Mouse (Mus musculus): ENCODE measurements around the gene Taar2. TPM values are rescaled to one million over a fixed set of nuclear protein-coding genes. Genes with fewer than 3 reads are reported as not detected.

Gene Taar2
- polyA plus RNA-seq, 1 experiment: not detected

GRCm38 (mm10) chr10:23920056-23920455 is 18.3 kb upstream of the Taar2 start, which contains the start of gene Taar1:
Gene Taar1, plus strand, starts transcription at chr10:23920356.
- Histone ChIP-seq H3K27me3 (ENCODE audit: control insufficient read depth, insufficient read depth, low read length) (no peaks in the 10 kb centered on the region), H3K27ac (ENCODE audit: control insufficient read depth, insufficient read depth, low read length) (no peak within 1 kb of the TSS), H3K4me3 (ENCODE audit: control insufficient read depth, insufficient read depth, low read length) (no peak within 1 kb of the TSS), H3K36me3 (ENCODE audit: control insufficient read depth, insufficient read depth, low read length) (no peaks in the 10 kb centered on the region), H3K4me1 (replicated peaks; ENCODE audit: control insufficient read depth, insufficient read depth, low read length) (no peaks in the 10 kb centered on the region)
- WGBS: 89% methylated on average over 4 of the region's 4 CpGs
- TF ChIP-seq CTCF (IDR thresholded peaks at IDR 0.05; ENCODE audit: borderline replicate concordance, control insufficient read depth, extremely low read depth, insufficient read depth, low read length, poor library complexity) (no peak), POLR2A (IDR thresholded peaks at IDR 0.05; ENCODE audit: control insufficient read depth, extremely low read depth, insufficient read depth, low read length, poor library complexity) (no peak)
- no peak for DNase-seq

- Histone ChIP-seq H3K36me3 (ENCODE audit: control insufficient read depth, insufficient read depth, low read length) (no peaks in the 10 kb centered on the region), H3K27ac (ENCODE audit: control insufficient read depth, insufficient read depth, low read length) (no peak overlapping the region), H3K27me3 (ENCODE audit: control insufficient read depth, insufficient read depth, low read length) (no peaks in the 10 kb centered on the region), H3K4me3 (ENCODE audit: control insufficient read depth, insufficient read depth, low read length) (no peak overlapping the region), H3K4me1 (replicated peaks; ENCODE audit: control insufficient read depth, insufficient read depth, low read length) (no peaks in the 10 kb centered on the region)
- no peak for DNase-seq
- no peak for TF ChIP-seq CTCF (IDR thresholded peaks at IDR 0.05; ENCODE audit: borderline replicate concordance, control insufficient read depth, extremely low read depth, insufficient read depth, low read length, poor library complexity)
- no peak for TF ChIP-seq POLR2A (IDR thresholded peaks at IDR 0.05; ENCODE audit: control insufficient read depth, extremely low read depth, insufficient read depth, low read length, poor library complexity)
- 100% methylated on average over 3 of the region's 3 CpGs for WGBS
Measured at GRCm38 (mm10) chr10:23922468-23922867, 15.9 kb upstream of the Taar2 start.

- no peak for DNase-seq
- Histone ChIP-seq H3K4me3 (ENCODE audit: control insufficient read depth, insufficient read depth, low read length) (no peak overlapping the region), H3K36me3 (ENCODE audit: control insufficient read depth, insufficient read depth, low read length) (no peaks in the 10 kb centered on the region), H3K27ac (ENCODE audit: control insufficient read depth, insufficient read depth, low read length) (no peak overlapping the region), H3K4me1 (replicated peaks; ENCODE audit: control insufficient read depth, insufficient read depth, low read length) (no peaks in the 10 kb centered on the region), H3K27me3 (ENCODE audit: control insufficient read depth, insufficient read depth, low read length) (no peaks in the 10 kb centered on the region)
- WGBS: 88% methylated on average over 2 of the region's 2 CpGs
- TF ChIP-seq CTCF (IDR thresholded peaks at IDR 0.05; ENCODE audit: borderline replicate concordance, control insufficient read depth, extremely low read depth, insufficient read depth, low read length, poor library complexity) (no peak), POLR2A (IDR thresholded peaks at IDR 0.05; ENCODE audit: control insufficient read depth, extremely low read depth, insufficient read depth, low read length, poor library complexity) (no peak)
Measured at GRCm38 (mm10) chr10:23923941-23924340, 14.4 kb upstream of the Taar2 start.

GRCm38 (mm10) chr10:23937613-23938012 is 759 bp upstream of the Taar2 start:
- no peak overlapping the region for H3K4me3 ChIP-seq (ENCODE audit: control insufficient read depth, insufficient read depth, low read length)
- WGBS: 60% methylated on average over 4 of the region's 4 CpGs
- H3K27me3 ChIP-seq (ENCODE audit: control insufficient read depth, insufficient read depth, low read length): no peaks in the 10 kb centered on the region
- no peaks in the 10 kb centered on the region for H3K36me3 ChIP-seq (ENCODE audit: control insufficient read depth, insufficient read depth, low read length)
- no peak for DNase-seq
- H3K4me1 ChIP-seq (replicated peaks; ENCODE audit: control insufficient read depth, insufficient read depth, low read length): no peaks in the 10 kb centered on the region
- H3K27ac ChIP-seq (ENCODE audit: control insufficient read depth, insufficient read depth, low read length): no peak overlapping the region
- no peak for TF ChIP-seq POLR2A (IDR thresholded peaks at IDR 0.05; ENCODE audit: control insufficient read depth, extremely low read depth, insufficient read depth, low read length, poor library complexity)
- no peak for TF ChIP-seq CTCF (IDR thresholded peaks at IDR 0.05; ENCODE audit: borderline replicate concordance, control insufficient read depth, extremely low read depth, insufficient read depth, low read length, poor library complexity)

- Histone ChIP-seq H3K36me3 (ENCODE audit: control insufficient read depth, insufficient read depth, low read length) (no peaks in the 10 kb centered on the region), H3K4me1 (replicated peaks; ENCODE audit: control insufficient read depth, insufficient read depth, low read length) (no peaks in the 10 kb centered on the region), H3K27me3 (ENCODE audit: control insufficient read depth, insufficient read depth, low read length) (no peaks in the 10 kb centered on the region), H3K27ac (ENCODE audit: control insufficient read depth, insufficient read depth, low read length) (no peak overlapping the region), H3K4me3 (ENCODE audit: control insufficient read depth, insufficient read depth, low read length) (no peak overlapping the region)
- no peak for TF ChIP-seq POLR2A (IDR thresholded peaks at IDR 0.05; ENCODE audit: control insufficient read depth, extremely low read depth, insufficient read depth, low read length, poor library complexity)
- WGBS: 86% methylated on average over 5 of the region's 5 CpGs
- peak; percentile 27 for DNase-seq
Measured at GRCm38 (mm10) chr10:23942465-23942864, 4.1 kb downstream of the Taar2 start.

GRCm38 (mm10) chr10:23948026-23948425 is 9.7 kb downstream of the Taar2 start:
- H3K27me3 ChIP-seq (ENCODE audit: control insufficient read depth, insufficient read depth, low read length): no peaks in the 10 kb centered on the region
- no peak for DNase-seq
- no peak overlapping the region for H3K27ac ChIP-seq (ENCODE audit: control insufficient read depth, insufficient read depth, low read length)
- H3K4me3 ChIP-seq (ENCODE audit: control insufficient read depth, insufficient read depth, low read length): no peak overlapping the region
- WGBS: 59% methylated on average over 7 of the region's 7 CpGs
- no peaks in the 10 kb centered on the region for H3K36me3 ChIP-seq (ENCODE audit: control insufficient read depth, insufficient read depth, low read length)
- H3K4me1 ChIP-seq (replicated peaks; ENCODE audit: control insufficient read depth, insufficient read depth, low read length): no peaks in the 10 kb centered on the region
- TF ChIP-seq POLR2A (IDR thresholded peaks at IDR 0.05; ENCODE audit: control insufficient read depth, extremely low read depth, insufficient read depth, low read length, poor library complexity) (no peak), CTCF (IDR thresholded peaks at IDR 0.05; ENCODE audit: borderline replicate concordance, control insufficient read depth, extremely low read depth, insufficient read depth, low read length, poor library complexity) (no peak)

- 92% methylated on average over 16 of the region's 16 CpGs for WGBS
- H3K27ac ChIP-seq (ENCODE audit: control insufficient read depth, insufficient read depth, low read length): no peak within 1 kb of the TSS
- DNase-seq: no peak
- H3K27me3 ChIP-seq (ENCODE audit: control insufficient read depth, insufficient read depth, low read length): no peaks in the 10 kb centered on the region
- TF ChIP-seq CTCF (IDR thresholded peaks at IDR 0.05; ENCODE audit: borderline replicate concordance, control insufficient read depth, extremely low read depth, insufficient read depth, low read length, poor library complexity) (no peak), POLR2A (IDR thresholded peaks at IDR 0.05; ENCODE audit: control insufficient read depth, extremely low read depth, insufficient read depth, low read length, poor library complexity) (no peak)
- no peak within 1 kb of the TSS for H3K4me3 ChIP-seq (ENCODE audit: control insufficient read depth, insufficient read depth, low read length)
- H3K4me1 ChIP-seq (replicated peaks; ENCODE audit: control insufficient read depth, insufficient read depth, low read length): no peaks in the 10 kb centered on the region
- no peaks in the 10 kb centered on the region for H3K36me3 ChIP-seq (ENCODE audit: control insufficient read depth, insufficient read depth, low read length)
Measured at GRCm38 (mm10) chr10:23949508-23950005, 11.2 kb downstream of the Taar2 start, which contains the start of gene Taar3. Gene Taar3, plus strand, starts transcription at chr10:23949558.

Measured in thymus, adult 2 months (tissue).